Mouse (Mus musculus): ENCODE measurements around the gene Ddx39. TPM values are rescaled to one million over a fixed set of nuclear protein-coding genes. Genes with fewer than 3 reads are reported as not detected.

Ddx39 gene
- total RNA-seq (2023) = 60.2 TPM

DNA sequence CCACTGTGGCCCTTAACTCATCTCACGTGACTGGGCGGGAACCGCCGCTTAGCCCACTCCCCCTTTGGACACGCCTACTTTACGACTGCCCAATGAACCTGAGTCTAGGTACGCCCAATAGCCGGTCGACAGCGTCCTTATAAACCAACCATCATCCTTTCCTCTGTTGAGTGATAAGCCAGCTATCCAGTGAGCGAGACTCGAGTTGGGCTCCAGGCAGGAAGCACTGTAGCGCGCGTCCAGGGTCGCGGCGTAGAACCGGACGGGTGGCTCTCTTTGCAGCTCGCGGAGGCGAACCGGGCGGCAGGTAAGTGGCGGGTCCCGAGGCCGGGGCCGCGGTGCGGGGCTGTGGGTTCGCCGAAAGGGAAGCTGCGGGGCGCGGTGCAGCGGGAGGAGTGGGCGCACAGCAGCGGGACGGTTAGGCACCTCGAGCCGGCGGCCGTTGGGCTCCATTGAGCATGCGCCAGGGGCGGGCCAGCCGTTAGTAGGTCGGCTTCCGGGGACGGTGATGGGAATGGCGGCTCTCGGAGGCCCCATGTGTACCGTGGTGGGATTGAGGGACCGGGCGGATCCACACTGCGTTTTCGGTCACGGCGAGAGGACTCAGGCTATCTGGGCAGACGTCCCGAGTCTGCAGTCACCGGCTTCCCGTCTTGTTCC, at the start of gene Ddx39:
Gene Ddx39, plus strand, starts transcription at position 147 of the 660 bp plus-strand sequence.

DNA sequence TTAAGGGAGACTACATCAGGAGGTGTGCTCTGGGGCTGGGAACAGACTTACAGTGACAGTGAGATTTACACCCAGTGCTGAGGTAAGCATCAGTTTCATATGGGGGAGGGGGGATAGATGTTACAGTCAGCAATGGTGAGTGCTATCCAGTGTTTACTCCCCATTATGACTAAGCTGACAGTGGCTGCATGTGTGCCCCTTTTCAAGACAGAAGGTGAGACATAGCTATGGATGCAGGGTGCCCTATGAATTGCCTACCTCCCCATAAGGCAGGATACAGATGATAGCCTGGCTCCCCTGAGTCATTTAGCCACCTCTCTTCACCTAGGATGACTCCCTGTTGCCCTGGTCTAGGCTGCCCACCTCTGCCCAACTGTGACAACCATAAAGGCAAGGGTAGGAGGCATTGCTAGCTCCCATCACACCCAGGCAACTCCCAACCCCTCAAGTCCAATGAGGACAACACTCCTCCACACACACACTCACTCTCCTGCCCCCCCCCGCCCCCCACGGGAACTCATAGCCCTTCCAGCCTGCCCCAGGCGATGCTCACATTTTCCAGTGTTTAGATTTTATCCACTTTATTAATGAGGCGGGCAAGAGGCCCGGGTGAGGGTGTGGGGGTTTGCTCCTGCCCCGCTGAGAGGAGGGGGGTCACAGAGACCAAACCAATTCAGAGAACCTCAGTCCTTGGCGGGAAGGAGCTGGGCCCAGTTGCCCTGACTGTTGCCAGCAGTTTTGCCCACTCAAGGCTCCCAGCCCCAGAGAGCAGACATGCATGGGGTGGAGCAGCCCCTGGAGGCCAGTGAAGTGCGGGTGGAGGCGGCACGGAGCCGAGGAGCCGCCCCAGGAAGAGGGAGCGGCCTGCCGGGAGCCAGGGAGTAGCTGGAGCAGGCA, 48.8 kb upstream of the Ddx39 start, which contains the start of gene Ptger1:
Gene Ptger1, plus strand, starts transcription at position 710 of the 897 bp plus-strand sequence.

DNA sequence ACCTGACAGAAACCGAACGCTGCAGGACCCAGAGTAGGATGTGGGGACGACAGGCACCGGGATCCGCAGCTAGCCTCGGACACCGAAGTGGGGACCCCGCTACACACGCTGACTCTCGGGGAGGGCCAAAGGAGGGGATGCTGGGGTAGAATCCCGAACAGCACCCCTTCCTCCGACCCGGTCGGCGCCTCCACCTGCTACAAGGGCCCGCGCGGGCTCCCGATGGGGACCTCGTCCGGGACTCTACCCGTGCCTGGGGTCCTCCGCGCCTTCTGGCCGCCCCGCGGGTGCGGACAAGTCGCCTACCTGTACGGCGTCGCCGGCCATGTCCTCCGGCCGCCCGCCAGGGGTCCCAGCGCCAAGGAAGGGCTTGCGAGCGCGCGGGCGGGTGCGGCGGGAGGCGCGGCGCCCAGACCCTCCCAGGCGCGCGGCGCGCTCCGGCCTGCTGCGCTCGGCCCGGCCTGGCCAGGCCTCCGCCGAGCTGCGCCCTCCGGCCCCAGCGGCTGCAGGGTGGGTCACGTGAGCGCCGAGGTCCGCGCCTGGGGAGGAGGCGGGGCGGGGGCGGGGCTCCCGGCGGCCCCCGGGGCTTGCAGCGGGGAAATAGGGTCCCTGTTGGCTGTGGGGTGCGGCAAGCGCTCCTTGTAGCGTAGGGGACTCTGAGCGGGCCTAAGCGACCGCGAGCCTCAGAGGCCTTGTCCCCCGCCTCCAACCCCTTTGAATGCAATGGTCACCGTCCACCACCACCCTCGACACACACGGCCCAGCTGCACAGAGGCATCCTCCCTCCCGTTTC, 16.1 kb upstream of the Ddx39 start, which contains the start of gene Pkn1:
Gene Pkn1, minus strand, starts transcription at position 519 of the 793 bp plus-strand sequence.

GRCm38 (mm10) chr8:83740976-83741741, 26.2 kb downstream of the Ddx39 start, which contains the start of gene Adgre5:
Gene Adgre5, minus strand, starts transcription at chr8:83741326.

Other genes with a start within 250 kb of the Ddx39 start
- not detected for gene Olfr370, start 179.4 kb upstream of the Ddx39 start, total RNA-seq (2023)
- gene Ndufb7, start 148.5 kb upstream of the Ddx39 start, total RNA-seq (2023) = 57.7 TPM
- gene Tecr, start 107.2 kb upstream of the Ddx39 start, total RNA-seq (2023) = 209 TPM
- 107 TPM for gene Dnajb1, start 107.0 kb upstream of the Ddx39 start, total RNA-seq (2023)
- 21.6 TPM for gene Gipc1, start 62.5 kb upstream of the Ddx39 start, total RNA-seq (2023)
- 0.15 TPM for gene Ptger1, start 48.5 kb upstream of the Ddx39 start, total RNA-seq (2023)
- gene Pkn1, start 16.0 kb upstream of the Ddx39 start, total RNA-seq (2023) = 273 TPM
- gene Adgre5, start 26.1 kb downstream of the Ddx39 start, total RNA-seq (2023) = 817 TPM
- gene Adgrl1, start 184.9 kb downstream of the Ddx39 start, total RNA-seq (2023) = 59.2 TPM
- 0.53 TPM for gene Gm10644, start 240.0 kb downstream of the Ddx39 start, total RNA-seq (2023)
- 3.9 TPM for gene Asf1b, start 240.3 kb downstream of the Ddx39 start, total RNA-seq (2023)

Measured in CD4-positive naive resting alpha-beta T cell, adult 76 days (primary cell).